Mouse (Mus musculus) intestine, postnatal 0 days (tissue): ENCODE results near the gene Bicral. TPM values are rescaled to one million over a fixed set of nuclear protein-coding genes. Genes with fewer than 3 reads are reported as not detected.
A peak's percentile ranks its signal among the peaks of the same experiment; 100 is the strongest.

Experiments
- ATAC-seq: fragments of 200-750 bp; cut with Nextera tagmentation; 2 replicates; pipeline ENCODE4 v1.8.0; 2017; ENCODE audit warnings: mild to moderate bottlenecking, moderate TSS enrichment, moderate library complexity
- H3K27ac ChIP-seq: fragments of 300-500 bp; sonication (generic); 2 replicates; pipeline ENCODE4 v1.5.1; 2014; ENCODE audit warnings: mild to moderate bottlenecking, low read depth, low read length, moderate library complexity
- H3K27me3 ChIP-seq: fragments of 300-500 bp; sonication (generic); replicated peaks from 2 replicates; pipeline ENCODE4 v1.6.1; 2014; ENCODE audit warnings: low read length, mixed read lengths; ENCODE audit not compliant: control insufficient read depth, insufficient read depth
- H3K36me3 ChIP-seq: fragments of 300-500 bp; sonication (generic); 2 replicates; pipeline ENCODE4 v1.6.1; 2014; ENCODE audit warnings: mild to moderate bottlenecking, moderate library complexity; ENCODE audit not compliant: control insufficient read depth, insufficient read depth
- H3K4me1 ChIP-seq: fragments of 300-500 bp; sonication (generic); replicated peaks from 2 replicates; pipeline ENCODE4 v1.6.1; 2014; ENCODE audit warnings: antibody characterized with exemption, low read length, mixed read lengths; ENCODE audit not compliant: control insufficient read depth, insufficient read depth
- H3K4me2 ChIP-seq: fragments of 300-500 bp; sonication (generic); replicated peaks from 2 replicates; pipeline ENCODE4 v1.6.1; 2014; ENCODE audit warnings: low read depth, mild to moderate bottlenecking, moderate library complexity
- H3K4me3 ChIP-seq: fragments of 300-500 bp; sonication (generic); 2 replicates; pipeline ENCODE4 v1.5.1; 2014; ENCODE audit warnings: low read depth, low read length
- H3K9ac ChIP-seq: fragments of 300-500 bp; sonication (generic); 2 replicates; pipeline ENCODE4 v1.6.1; 2014; ENCODE audit warnings: mild to moderate bottlenecking, low read depth, low read length
- H3K9me3 ChIP-seq: fragments of 300-500 bp; sonication (generic); 2 replicates; pipeline ENCODE4 v1.6.1; 2016; ENCODE audit warnings: mixed run types; ENCODE audit not compliant: control insufficient read depth
- CTCF ChIP-seq: sonication (generic); IDR thresholded peaks from 2 replicates; pipeline ENCODE4 v1.5.1; 2016; ENCODE audit warnings: low read depth, mild to moderate bottlenecking, control low read depth, antibody characterized with exemption, moderate library complexity
- WGBS: fragments of 180-500 bp; shearing (Covaris S2); extraction: QIAGEN DNeasy Blood & Tissue Kit; methylation state at CpG from one replicate; pipeline ENCODE4 v1.1.7; 2014; 5-methylcytosine and 5-hydroxymethylcytosine counted together
- polyA plus RNA-seq: library from polyadenylated mRNA; unstranded; fragments of >200 nt; fragmentation: Nextera tagmentation; extraction: Ambion mirVana; gene quantifications from 2 replicates; pipeline ENCODE4 v1.2.1, GENCODE M21; 2015

The Bicral gene
- polyA plus RNA-seq, 1 experiment from 2014 or later = 2.2 TPM

- ATAC-seq = peak; percentile 19
- Histone ChIP-seq H3K4me2 (peak overlapping the region; percentile 98), H3K27ac (peak overlapping the region; percentile 79), H3K4me3 (peak overlapping the region; percentile 84), H3K9ac (peak overlapping the region; percentile 86), H3K9me3 (no peaks in the 10 kb centered on the region), H3K36me3 (no peaks in the 10 kb centered on the region), H3K27me3 (no peaks in the 10 kb centered on the region), H3K4me1 (peaks cover 20% of the 10 kb centered on the region)
- 1% methylated on average over 63 of the region's 64 CpGs for WGBS
- 0 out of 2 replicates have a peak, but pooled peaks have one; percentile 25 for TF ChIP-seq CTCF
Measured at GRCm38 (mm10) chr17:46890843-46891594, 32.7 kb upstream of the Bicral start.

GRCm38 (mm10) chr17:46890116-46890815 lies 32.0 kb upstream of the Bicral start, which contains the start of gene Tbcc:
Tbcc (plus strand) TSS chr17:46890684.
- peak within 1 kb of the TSS; percentile 84 for H3K4me3 ChIP-seq
- under 1% methylated on average over 40 of the region's 40 CpGs for WGBS
- H3K4me1 ChIP-seq = peaks cover 21% of the 10 kb centered on the region
- no peaks in the 10 kb centered on the region for H3K36me3 ChIP-seq
- no peaks in the 10 kb centered on the region for H3K27me3 ChIP-seq
- H3K9ac ChIP-seq = peak within 1 kb of the TSS; percentile 86
- no peak for TF ChIP-seq CTCF
- H3K27ac ChIP-seq = peak within 1 kb of the TSS; percentile 92
- no peaks in the 10 kb centered on the region for H3K9me3 ChIP-seq
- H3K4me2 ChIP-seq = peak within 1 kb of the TSS; percentile 98
- peak; percentile 92 for ATAC-seq

- peak; percentile 11; the same call in 1 of the 2 replicates for TF ChIP-seq CTCF
- peak overlapping the region; percentile 84 for H3K4me3 ChIP-seq
- H3K27me3 ChIP-seq = no peaks in the 10 kb centered on the region
- H3K4me1 ChIP-seq = peaks cover 21% of the 10 kb centered on the region
- H3K9ac ChIP-seq = peak overlapping the region; percentile 71
- no peaks in the 10 kb centered on the region for H3K9me3 ChIP-seq
- peak overlapping the region; percentile 92 for H3K27ac ChIP-seq
- WGBS = under 1% methylated on average over 44 of the region's 44 CpGs
- no peaks in the 10 kb centered on the region for H3K36me3 ChIP-seq
- ATAC-seq = peak; percentile 13; the same call in 1 of the 2 replicates
- H3K4me2 ChIP-seq = peak overlapping the region; percentile 98
Measured at GRCm38 (mm10) chr17:46889450-46890084, 31.3 kb upstream of the Bicral start.

GRCm38 (mm10) chr17:46888511-46889212 lies 30.4 kb upstream of the Bicral start:
- Histone ChIP-seq H3K27ac (0 out of 2 replicates have a peak overlapping the region, but pooled peaks have one; percentile 92), H3K4me2 (peak overlapping the region; percentile 98), H3K27me3 (no peaks in the 10 kb centered on the region), H3K9ac (peak overlapping the region; percentile 71; the same call in 1 of the 2 replicates), H3K36me3 (no peaks in the 10 kb centered on the region), H3K4me3 (peak overlapping the region; percentile 84), H3K9me3 (no peaks in the 10 kb centered on the region), H3K4me1 (peaks cover 21% of the 10 kb centered on the region)
- 43% methylated on average over 16 of the region's 16 CpGs for WGBS
- peak; percentile 82 for TF ChIP-seq CTCF
- ATAC-seq = no peak

GRCm38 (mm10) chr17:46885910-46886643 lies 27.8 kb upstream of the Bicral start:
- no peak for TF ChIP-seq CTCF
- Histone ChIP-seq H3K9ac (peak overlapping the region; percentile 22; the same call in 1 of the 2 replicates), H3K36me3 (no peaks in the 10 kb centered on the region), H3K27ac (no peak overlapping the region), H3K4me2 (peak overlapping the region; percentile 41), H3K4me1 (peaks cover 5% of the 10 kb centered on the region; the same call in 1 of the 2 replicates), H3K27me3 (no peaks in the 10 kb centered on the region), H3K9me3 (no peaks in the 10 kb centered on the region), H3K4me3 (no peak overlapping the region)
- WGBS = 30% methylated on average over 17 of the region's 17 CpGs
- ATAC-seq = no peak
